Mouse (Mus musculus): ENCODE results near the gene Mettl8.
A peak's percentile ranks its signal among the peaks of the same experiment; 100 is the strongest.

Mettl8 gene

GRCm38 (mm10) chr2:71055300-71056114 lies at the start of gene Mettl8, which contains the start of gene Dcaf17:
TSS of gene Mettl8 (minus strand) at chr2:71055583.
TSS of gene Dcaf17 (plus strand) at chr2:71055328.
- DNase-seq (ENCODE audit: low spot score in 2 of 2): peak; percentile 83 to 88

GRCm38 (mm10) chr2:71104696-71105095 lies 49.3 kb upstream of the Mettl8 start:
- no peak for DNase-seq (ENCODE audit: low spot score in 2 of 2)

GRCm38 (mm10) chr2:71103292-71103680 lies 47.9 kb upstream of the Mettl8 start:
- DNase-seq (ENCODE audit: low spot score in 2 of 2): no peak

- DNase-seq (ENCODE audit: low spot score in 2 of 2): no peak
These were observed 47.4 kb upstream of the Mettl8 start for GRCm38 (mm10) chr2:71102621-71103291.

- DNase-seq (ENCODE audit: low spot score in 2 of 2): no peak
These were observed 40.8 kb upstream of the Mettl8 start for GRCm38 (mm10) chr2:71096170-71096569.

- DNase-seq (ENCODE audit: low spot score in 2 of 2): no peak
These were observed 35.5 kb upstream of the Mettl8 start for GRCm38 (mm10) chr2:71090660-71091445.

GRCm38 (mm10) chr2:71089766-71090165 lies 34.4 kb upstream of the Mettl8 start:
- DNase-seq (ENCODE audit: low spot score in 2 of 2): no peak

GRCm38 (mm10) chr2:71083454-71084193 lies 28.2 kb upstream of the Mettl8 start:
- DNase-seq (ENCODE audit: low spot score in 2 of 2): no peak

- DNase-seq (ENCODE audit: low spot score in 2 of 2): no peak
These were observed 27.0 kb upstream of the Mettl8 start for GRCm38 (mm10) chr2:71082416-71082815.

- DNase-seq (ENCODE audit: low spot score in 2 of 2): no peak
These were observed 18.4 kb upstream of the Mettl8 start for GRCm38 (mm10) chr2:71073828-71074227.

- DNase-seq (ENCODE audit: low spot score in 2 of 2): no peak
These were observed 17.9 kb upstream of the Mettl8 start for GRCm38 (mm10) chr2:71073330-71073729.

GRCm38 (mm10) chr2:71071601-71072000 lies 16.2 kb upstream of the Mettl8 start:
- no peak for DNase-seq (ENCODE audit: low spot score in 2 of 2)

- DNase-seq (ENCODE audit: low spot score in 2 of 2): no peak
These were observed 892 bp upstream of the Mettl8 start for GRCm38 (mm10) chr2:71056115-71056835.

GRCm38 (mm10) chr2:71054716-71055115 lies 667 bp downstream of the Mettl8 start:
- DNase-seq (ENCODE audit: low spot score in 2 of 2): no peak

GRCm38 (mm10) chr2:71050511-71050910 lies 4.9 kb downstream of the Mettl8 start:
- no peak for DNase-seq (ENCODE audit: low spot score in 2 of 2)

GRCm38 (mm10) chr2:71048896-71049295 lies 6.5 kb downstream of the Mettl8 start:
- no peak for DNase-seq (ENCODE audit: low spot score in 2 of 2)

- DNase-seq (ENCODE audit: low spot score in 2 of 2): no peak
These were observed 8.5 kb downstream of the Mettl8 start for GRCm38 (mm10) chr2:71046751-71047320.

- no peak for DNase-seq (ENCODE audit: low spot score in 2 of 2)
These were observed 9.2 kb downstream of the Mettl8 start for GRCm38 (mm10) chr2:71046151-71046550.

GRCm38 (mm10) chr2:71039522-71040121 lies 15.8 kb downstream of the Mettl8 start:
- peak; percentile 66 to 81 for DNase-seq (ENCODE audit: low spot score in 2 of 2)

- DNase-seq (ENCODE audit: low spot score in 2 of 2): no peak
These were observed 17.9 kb downstream of the Mettl8 start for GRCm38 (mm10) chr2:71037447-71037846.

All from urinary bladder, postnatal 36 days (tissue).